Mouse (Mus musculus) forebrain, embryonic 12.5 days (tissue): ENCODE measurements around the gene Kndc1. TPM values are rescaled to one million over a fixed set of nuclear protein-coding genes. Genes with fewer than 3 reads are reported as not detected.

Experiments used
- ATAC-seq: fragments of 200-750 bp; cut with Nextera tagmentation; 2 replicates; pipeline ENCODE4 v1.8.0; 2017; ENCODE audit warnings: moderate TSS enrichment; ENCODE audit not compliant: low FRiP score
- H3K27ac ChIP-seq: fragments of 300-500 bp; sonication (generic); 2 replicates; pipeline ENCODE4 v1.5.1; 2016; ENCODE audit warnings: mild to moderate bottlenecking
- H3K27me3 ChIP-seq: fragments of 300-500 bp; sonication (generic); 2 replicates; pipeline ENCODE4 v1.6.1; 2016; ENCODE audit warnings: mild to moderate bottlenecking
- H3K36me3 ChIP-seq: fragments of 300-500 bp; sonication (generic); replicated peaks from 2 replicates; pipeline ENCODE4 v1.6.1; 2016; ENCODE audit warnings: mild to moderate bottlenecking
- H3K4me1 ChIP-seq: fragments of 300-500 bp; sonication (generic); 2 replicates; pipeline ENCODE4 v1.6.1; 2016
- H3K4me2 ChIP-seq: fragments of 300-500 bp; sonication (generic); 2 replicates; pipeline ENCODE4 v1.6.1; 2016; ENCODE audit warnings: mild to moderate bottlenecking, moderate library complexity
- H3K4me3 ChIP-seq: fragments of 300-500 bp; sonication (generic); replicated peaks from 2 replicates; pipeline ENCODE4 v1.5.1; 2016; ENCODE audit warnings: mild to moderate bottlenecking
- H3K9ac ChIP-seq: fragments of 300-500 bp; sonication (generic); 2 replicates; pipeline ENCODE4 v1.6.1; 2016; ENCODE audit warnings: mild to moderate bottlenecking
- H3K9me3 ChIP-seq: fragments of 300-500 bp; sonication (generic); 2 replicates; pipeline ENCODE4 v1.6.1; 2016
- WGBS: fragments of 180-500 bp; shearing (Covaris S2); methylation state at CpG from one replicate; pipeline ENCODE4 v1.1.7; 2016; 5-methylcytosine and 5-hydroxymethylcytosine counted together
- polyA plus RNA-seq: library from polyadenylated mRNA; unstranded; fragments of >200 nt; fragmentation: Nextera tagmentation; extraction: Ambion mirVana; gene quantifications from 2 replicates; pipeline ENCODE4 v1.2.1, GENCODE M21; 2016

The Kndc1 gene
- 1.2 and 1.3 TPM in 2 replicates for polyA plus RNA-seq

- Histone ChIP-seq H3K9me3 (no peaks in the 10 kb centered on the region), H3K36me3 (no peaks in the 10 kb centered on the region), H3K9ac (peak within 1 kb of the TSS; percentile 41), H3K4me3 (peak within 1 kb of the TSS; percentile 53), H3K27me3 (peaks cover 64% of the 10 kb centered on the region), H3K27ac (no peak within 1 kb of the TSS), H3K4me1 (peaks cover 13% of the 10 kb centered on the region), H3K4me2 (peak within 1 kb of the TSS; percentile 88)
- WGBS, result under 1% methylated on average over 50 of the region's 50 CpGs
- peak; percentile 81 for ATAC-seq
Observed at GRCm38 (mm10) chr7:139894655-139895557, at the start of gene Kndc1. Gene Kndc1, plus strand, starts transcription at chr7:139894696.

GRCm38 (mm10) chr7:139845101-139845500, 49.4 kb upstream of the Kndc1 start:
- no peak for ATAC-seq
- Histone ChIP-seq H3K27ac (no peak overlapping the region), H3K4me2 (no peak overlapping the region), H3K36me3 (no peaks in the 10 kb centered on the region), H3K4me3 (no peak overlapping the region), H3K9me3 (no peaks in the 10 kb centered on the region), H3K9ac (no peak overlapping the region), H3K27me3 (no peaks in the 10 kb centered on the region), H3K4me1 (peaks cover 7% of the 10 kb centered on the region)
- WGBS, result 89% methylated on average over 2 of the region's 2 CpGs

- no peak overlapping the region for H3K4me2 ChIP-seq
Observed at GRCm38 (mm10) chr7:139850152-139850551, 44.3 kb upstream of the Kndc1 start.

DNA sequence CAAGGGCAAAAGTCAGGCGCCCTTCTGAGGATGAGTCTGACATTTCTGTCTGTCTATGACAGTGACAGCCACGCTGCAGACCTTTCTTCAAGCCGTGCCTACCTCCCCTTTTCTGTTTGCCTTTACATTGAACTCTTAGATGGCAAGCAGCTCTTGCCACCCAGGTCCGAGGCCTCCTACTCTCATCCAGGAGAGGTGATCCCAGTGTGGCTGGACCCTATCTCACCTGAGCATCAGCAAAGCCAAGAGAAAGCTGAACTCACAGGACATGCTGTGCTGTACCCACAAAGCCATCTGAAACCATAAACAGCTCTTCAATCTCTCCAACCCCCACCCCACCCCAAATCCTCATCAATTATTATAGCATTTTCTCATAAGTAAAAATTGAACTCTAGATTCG, 43.8 kb upstream of the Kndc1 start:
- H3K4me3 ChIP-seq, result no peak overlapping the region
- no peak overlapping the region for H3K4me2 ChIP-seq
- H3K27ac ChIP-seq, result peak overlapping the region; percentile 81
- peaks cover 25% of the 10 kb centered on the region for H3K4me1 ChIP-seq
- no peaks in the 10 kb centered on the region for H3K36me3 ChIP-seq
- WGBS, result 70% methylated on average over 5 of the region's 5 CpGs
- no peaks in the 10 kb centered on the region for H3K9me3 ChIP-seq
- H3K9ac ChIP-seq, result no peak overlapping the region
- no peaks in the 10 kb centered on the region for H3K27me3 ChIP-seq
- ATAC-seq, result no peak

More at GRCm38 (mm10) chr7:139850152-139850551, 44.3 kb upstream of the Kndc1 start:
- H3K9ac ChIP-seq, result no peak overlapping the region
- H3K4me3 ChIP-seq, result no peak overlapping the region
- H3K36me3 ChIP-seq, result no peaks in the 10 kb centered on the region
- H3K9me3 ChIP-seq, result no peaks in the 10 kb centered on the region
- peaks cover 22% of the 10 kb centered on the region for H3K4me1 ChIP-seq
- no peaks in the 10 kb centered on the region for H3K27me3 ChIP-seq
- WGBS, result 9% methylated on average over 6 of the region's 6 CpGs
- peak overlapping the region; percentile 81; the same call in 1 of the 2 replicates for H3K27ac ChIP-seq
- peak; percentile 87 for ATAC-seq

DNA sequence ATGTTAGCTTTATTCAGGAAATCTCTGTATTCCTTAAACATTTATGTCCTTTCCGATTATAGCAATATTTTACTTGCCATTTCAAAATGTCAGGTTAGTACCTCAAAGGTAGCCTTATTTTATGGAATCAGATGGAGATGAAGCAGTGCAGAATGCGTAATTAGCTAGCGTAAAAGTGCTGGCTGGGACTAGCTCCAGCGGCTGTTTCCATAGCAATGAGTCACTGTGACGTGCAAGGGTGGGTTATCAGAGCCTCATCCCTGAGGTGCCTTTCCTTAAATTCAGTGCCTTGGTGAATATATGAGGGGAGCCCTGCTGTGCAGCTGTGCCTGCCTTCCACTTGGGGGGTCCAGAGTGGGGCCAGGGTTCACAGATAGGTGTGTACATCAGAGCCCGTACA, 43.4 kb upstream of the Kndc1 start:
- ATAC-seq, result peak; percentile 59; the same call in 1 of the 2 replicates
- Histone ChIP-seq H3K4me1 (peaks cover 27% of the 10 kb centered on the region), H3K9me3 (no peaks in the 10 kb centered on the region), H3K4me3 (no peak overlapping the region), H3K27ac (peak overlapping the region; percentile 57; the same call in 1 of the 2 replicates), H3K9ac (no peak overlapping the region), H3K4me2 (no peak overlapping the region), H3K36me3 (no peaks in the 10 kb centered on the region), H3K27me3 (no peaks in the 10 kb centered on the region)
- WGBS, result 51% methylated on average over 6 of the region's 6 CpGs

DNA sequence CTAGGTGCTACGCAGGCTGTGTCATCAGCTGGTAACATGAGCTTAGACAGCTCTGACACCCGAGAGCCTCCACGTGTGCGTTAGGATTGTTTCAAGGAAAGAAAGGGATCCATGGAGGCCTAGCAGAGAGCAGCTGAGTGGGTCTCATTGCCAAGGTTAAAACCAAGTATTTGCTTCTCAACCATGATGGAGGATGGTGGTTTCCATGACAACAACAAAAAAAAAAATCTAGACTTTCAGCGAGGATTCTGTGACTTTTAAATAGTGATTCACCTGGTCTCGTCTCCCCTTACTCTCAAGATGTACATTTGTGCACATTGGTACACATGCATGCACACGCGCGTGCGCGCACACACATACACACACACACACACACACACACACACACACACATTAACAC, 39.2 kb upstream of the Kndc1 start:
- H3K36me3 ChIP-seq, result no peaks in the 10 kb centered on the region
- no peak overlapping the region for H3K9ac ChIP-seq
- no peak overlapping the region for H3K4me2 ChIP-seq
- H3K4me1 ChIP-seq, result peaks cover 18% of the 10 kb centered on the region
- no peak overlapping the region for H3K27ac ChIP-seq
- no peak for ATAC-seq
- no peaks in the 10 kb centered on the region for H3K9me3 ChIP-seq
- H3K27me3 ChIP-seq, result no peaks in the 10 kb centered on the region
- WGBS, result 83% methylated on average over 11 of the region's 11 CpGs
- no peak overlapping the region for H3K4me3 ChIP-seq

DNA sequence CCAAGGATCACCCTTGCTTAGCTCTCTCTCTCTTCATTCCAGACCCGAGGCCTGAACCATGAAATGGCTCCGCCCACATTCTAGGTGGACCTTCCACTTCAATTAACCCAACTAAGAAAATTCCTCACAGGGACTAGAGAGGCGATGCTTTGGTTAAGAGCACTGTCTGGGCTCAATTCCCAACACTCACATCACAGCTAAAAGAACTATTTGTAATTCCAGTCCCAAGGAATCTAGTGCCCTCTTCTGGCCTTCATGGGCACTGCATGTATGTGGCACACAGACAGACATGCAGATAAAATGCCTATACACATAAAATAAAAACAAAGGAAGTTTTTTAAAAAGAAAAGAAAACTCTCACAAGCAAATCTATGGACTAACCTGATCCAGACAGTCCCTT, 33.1 kb upstream of the Kndc1 start:
- no peak overlapping the region for H3K27ac ChIP-seq
- H3K4me3 ChIP-seq, result no peak overlapping the region
- 0 out of 2 replicates have a peak, but pooled peaks have one; percentile 20 for ATAC-seq
- no peak overlapping the region for H3K4me2 ChIP-seq
- 27% methylated on average over 3 of the region's 3 CpGs for WGBS
- H3K9me3 ChIP-seq, result no peaks in the 10 kb centered on the region
- H3K36me3 ChIP-seq, result no peaks in the 10 kb centered on the region
- H3K27me3 ChIP-seq, result peaks cover 10% of the 10 kb centered on the region; the same call in 1 of the 2 replicates
- H3K9ac ChIP-seq, result no peak overlapping the region
- no peaks in the 10 kb centered on the region for H3K4me1 ChIP-seq

- Histone ChIP-seq H3K4me3 (no peak overlapping the region), H3K4me1 (no peaks in the 10 kb centered on the region), H3K36me3 (no peaks in the 10 kb centered on the region), H3K9ac (no peak overlapping the region), H3K27ac (no peak overlapping the region), H3K4me2 (no peak overlapping the region), H3K27me3 (peaks cover 14% of the 10 kb centered on the region), H3K9me3 (no peaks in the 10 kb centered on the region)
- 89% methylated on average over 2 of the region's 2 CpGs for WGBS
- no peak for ATAC-seq
Observed at GRCm38 (mm10) chr7:139863076-139863475, 31.4 kb upstream of the Kndc1 start.

GRCm38 (mm10) chr7:139864253-139864652, 30.2 kb upstream of the Kndc1 start:
- no peak overlapping the region for H3K4me2 ChIP-seq
- 47% methylated on average over 2 of the region's 2 CpGs for WGBS
- no peak for ATAC-seq

DNA sequence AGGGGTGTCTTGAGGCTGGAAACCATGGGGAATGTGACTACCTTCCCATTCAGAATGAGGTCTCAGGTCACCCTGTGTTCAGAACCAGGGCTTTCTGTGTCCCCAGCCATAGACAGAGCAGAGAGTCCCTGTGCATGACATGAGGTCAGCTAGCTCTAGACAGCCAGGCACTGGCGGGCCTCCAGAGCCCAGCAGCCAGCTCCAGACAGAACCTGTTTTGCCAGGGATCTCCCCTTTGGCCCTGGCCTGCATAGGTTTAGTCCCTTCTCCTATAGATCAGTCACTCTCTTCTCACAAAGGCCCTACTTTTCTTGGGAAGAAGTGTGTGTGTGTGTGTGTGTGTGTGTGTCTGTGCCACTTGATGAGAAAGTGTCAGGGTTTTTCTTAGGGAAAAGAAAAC, 29.6 kb upstream of the Kndc1 start:
- ATAC-seq, result no peak
- no peak overlapping the region for H3K9ac ChIP-seq
- H3K4me2 ChIP-seq, result no peak overlapping the region
- H3K4me3 ChIP-seq, result no peak overlapping the region
- H3K27ac ChIP-seq, result no peak overlapping the region
- H3K27me3 ChIP-seq, result peaks cover 14% of the 10 kb centered on the region
- no peaks in the 10 kb centered on the region for H3K36me3 ChIP-seq
- 83% methylated on average over 1 of the region's 1 CpGs for WGBS
- H3K9me3 ChIP-seq, result no peaks in the 10 kb centered on the region
- H3K4me1 ChIP-seq, result no peaks in the 10 kb centered on the region

More at GRCm38 (mm10) chr7:139864253-139864652, 30.2 kb upstream of the Kndc1 start:
- no peaks in the 10 kb centered on the region for H3K4me1 ChIP-seq
- no peak overlapping the region for H3K4me3 ChIP-seq
- peaks cover 14% of the 10 kb centered on the region for H3K27me3 ChIP-seq
- H3K36me3 ChIP-seq, result no peaks in the 10 kb centered on the region
- no peak overlapping the region for H3K9ac ChIP-seq
- no peak overlapping the region for H3K27ac ChIP-seq
- H3K9me3 ChIP-seq, result no peaks in the 10 kb centered on the region

DNA sequence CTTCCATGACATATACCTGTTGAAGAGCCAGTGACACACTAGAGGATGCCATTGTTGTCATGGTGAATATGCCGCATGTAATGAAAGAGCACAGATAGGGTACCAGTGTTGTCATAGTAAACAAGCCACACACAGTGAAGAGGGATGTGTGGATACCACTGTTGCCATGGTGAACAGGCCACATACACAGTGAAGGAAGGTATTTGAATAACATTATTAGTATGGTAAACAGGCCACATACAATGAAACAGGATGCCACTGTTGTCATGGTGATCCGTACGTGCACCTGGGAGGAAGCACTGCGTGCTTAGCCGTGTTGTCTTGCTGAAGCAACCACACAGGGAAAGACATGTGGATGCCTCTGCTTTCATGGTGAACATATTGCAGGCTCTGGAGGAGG, 23.5 kb upstream of the Kndc1 start:
- no peaks in the 10 kb centered on the region for H3K9me3 ChIP-seq
- H3K4me1 ChIP-seq, result no peaks in the 10 kb centered on the region
- WGBS, result 87% methylated on average over 5 of the region's 5 CpGs
- H3K27me3 ChIP-seq, result peaks cover 4% of the 10 kb centered on the region; the same call in 1 of the 2 replicates
- H3K9ac ChIP-seq, result no peak overlapping the region
- H3K27ac ChIP-seq, result no peak overlapping the region
- H3K4me3 ChIP-seq, result no peak overlapping the region
- no peak for ATAC-seq
- H3K4me2 ChIP-seq, result no peak overlapping the region
- no peaks in the 10 kb centered on the region for H3K36me3 ChIP-seq

DNA sequence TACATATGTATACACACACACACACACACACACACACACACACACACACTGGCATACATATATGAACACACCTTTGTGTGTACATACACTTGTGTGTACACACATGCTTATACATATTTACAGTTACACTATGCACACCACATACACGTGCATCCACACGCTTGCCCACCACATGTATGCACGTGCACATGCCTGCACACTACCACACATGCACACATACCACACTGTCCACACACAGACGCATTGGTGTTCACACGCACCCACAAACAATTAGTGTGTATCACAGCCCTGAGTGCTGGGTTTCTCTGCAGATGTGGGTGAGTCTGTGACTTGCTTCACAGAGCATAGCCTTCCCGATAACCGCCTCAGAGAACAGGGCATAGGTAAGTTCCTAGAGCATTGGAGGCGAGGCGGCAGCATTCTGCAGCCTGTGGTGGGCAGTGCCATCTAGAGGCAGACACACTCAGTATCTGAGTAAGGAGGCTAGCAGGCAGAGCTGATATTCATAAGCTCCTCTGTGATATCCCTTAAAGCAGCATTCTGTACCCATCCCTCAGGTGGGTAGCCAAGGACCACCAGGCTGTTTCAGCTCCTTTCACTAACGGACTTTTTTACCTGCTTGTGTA, 17.2 kb upstream of the Kndc1 start:
- no peaks in the 10 kb centered on the region for H3K9me3 ChIP-seq
- WGBS, result 69% methylated on average over 10 of the region's 10 CpGs
- ATAC-seq, result 0 out of 2 replicates have a peak, but pooled peaks have one; percentile 41

More for the DNA sequence above, 17.2 kb upstream of the Kndc1 start:
- no peaks in the 10 kb centered on the region for H3K4me1 ChIP-seq
- H3K27ac ChIP-seq, result no peak overlapping the region
- no peak overlapping the region for H3K9ac ChIP-seq
- 0 out of 2 replicates have a peak, but pooled peaks cover 2% of the 10 kb centered on the region for H3K27me3 ChIP-seq
- no peak overlapping the region for H3K4me2 ChIP-seq
- H3K4me3 ChIP-seq, result no peak overlapping the region
- no peaks in the 10 kb centered on the region for H3K36me3 ChIP-seq
